Mouse (Mus musculus) adrenal gland, postnatal 36 days (tissue): ENCODE data around the gene Galnt2. TPM values are rescaled to one million over a fixed set of nuclear protein-coding genes. Genes with fewer than 3 reads are reported as not detected.
A peak's percentile ranks its signal among the peaks of the same experiment; 100 is the strongest.

ENCODE experiments used
- DNase-seq, 2 experiments: peaks; one replicate each; pipeline ENCODE4 v3.0.0; 2021; ENCODE audit warnings: mixed read lengths in 1 of 2
- total RNA-seq, 2 experiments: library from RNA; stranded (reverse); gene quantifications; 2 replicates each; pipeline ENCODE4 v1.2.3; 2021

Gene Galnt2
- total RNA-seq, 2 experiments from 2014 or later = 58.1 to 62.7 TPM

- DNase-seq = no peak
Observed at GRCm38 (mm10) chr8:124373753-124374152, 142.6 kb downstream of the Galnt2 start.

- DNase-seq = peak; percentile 39 to 41
Observed at GRCm38 (mm10) chr8:124375168-124375567, 144.0 kb downstream of the Galnt2 start.

- DNase-seq = no peak
Observed at GRCm38 (mm10) chr8:124375727-124376126, 144.5 kb downstream of the Galnt2 start.

DNA sequence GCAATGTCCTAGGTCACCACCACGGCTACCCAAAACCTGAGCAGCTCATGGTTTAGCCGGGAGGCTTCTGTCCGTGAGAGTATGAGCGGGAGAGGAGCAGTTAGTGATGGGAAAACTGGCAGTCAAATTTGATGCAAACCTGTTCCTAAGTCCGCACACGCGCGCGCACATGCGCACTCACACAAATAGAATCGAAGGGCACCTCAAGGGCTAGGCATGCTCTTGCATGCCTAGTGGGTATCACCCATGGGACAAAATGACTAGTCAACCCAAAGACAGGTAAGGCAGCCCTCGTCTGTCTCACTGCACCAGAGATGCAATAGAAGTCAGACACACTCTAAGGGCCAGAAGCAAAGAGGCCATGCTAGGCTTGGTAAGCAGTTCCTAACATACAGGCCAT lies 145.2 kb downstream of the Galnt2 start:
- no peak for DNase-seq

- DNase-seq = peak in 1 of 2 experiments; percentile 45
Observed at GRCm38 (mm10) chr8:124379289-124379688, 148.1 kb downstream of the Galnt2 start.

GRCm38 (mm10) chr8:124382235-124382634 lies 151.0 kb downstream of the Galnt2 start:
- no peak for DNase-seq

- no peak for DNase-seq
Observed at GRCm38 (mm10) chr8:124384336-124384735, 153.1 kb downstream of the Galnt2 start.

- peak; percentile 67 for DNase-seq
Observed at GRCm38 (mm10) chr8:124386225-124386899, 155.2 kb downstream of the Galnt2 start.

- no peak for DNase-seq
Observed at GRCm38 (mm10) chr8:124389495-124389894, 158.3 kb downstream of the Galnt2 start.

DNA sequence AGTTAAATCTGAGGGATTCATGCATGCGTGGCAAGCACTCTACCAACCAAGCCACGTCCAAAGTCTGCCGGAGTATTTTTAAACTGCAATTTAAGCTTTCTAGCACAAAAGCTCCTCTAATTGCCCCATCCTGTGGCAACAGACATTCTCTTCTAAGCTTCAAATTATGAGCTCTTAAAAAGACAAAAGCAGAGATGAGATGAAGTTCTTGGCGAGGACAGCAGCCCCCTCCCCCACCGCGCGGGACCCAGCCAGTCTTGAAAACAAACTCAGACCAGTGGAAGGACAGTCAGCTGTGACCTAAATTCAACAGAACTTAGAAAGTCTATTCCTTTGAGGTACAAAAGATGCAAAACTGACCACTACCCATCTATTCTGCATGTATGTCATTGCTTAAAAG lies 160.0 kb downstream of the Galnt2 start:
- no peak for DNase-seq

- DNase-seq = no peak
Observed at GRCm38 (mm10) chr8:124392271-124393012, 161.3 kb downstream of the Galnt2 start.

DNA sequence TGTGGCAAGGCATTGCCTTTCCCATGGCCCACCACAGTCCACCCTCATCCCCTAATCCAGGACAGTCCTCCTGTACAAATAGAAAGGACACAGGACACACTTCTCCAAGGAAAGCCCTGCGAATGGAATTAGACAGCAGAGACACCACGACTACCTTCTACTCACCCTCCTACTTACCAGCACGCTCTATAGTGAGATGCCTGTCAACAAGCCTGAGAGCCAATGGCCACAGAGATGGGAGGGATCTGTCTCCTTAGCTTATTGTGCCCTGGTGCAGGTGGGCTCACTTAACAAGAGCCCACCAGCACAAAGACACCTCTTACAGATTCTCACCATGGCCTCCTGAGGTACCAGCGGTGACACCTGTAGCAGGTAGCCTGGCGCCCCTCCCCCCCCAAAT lies 161.8 kb downstream of the Galnt2 start:
- no peak for DNase-seq

DNA sequence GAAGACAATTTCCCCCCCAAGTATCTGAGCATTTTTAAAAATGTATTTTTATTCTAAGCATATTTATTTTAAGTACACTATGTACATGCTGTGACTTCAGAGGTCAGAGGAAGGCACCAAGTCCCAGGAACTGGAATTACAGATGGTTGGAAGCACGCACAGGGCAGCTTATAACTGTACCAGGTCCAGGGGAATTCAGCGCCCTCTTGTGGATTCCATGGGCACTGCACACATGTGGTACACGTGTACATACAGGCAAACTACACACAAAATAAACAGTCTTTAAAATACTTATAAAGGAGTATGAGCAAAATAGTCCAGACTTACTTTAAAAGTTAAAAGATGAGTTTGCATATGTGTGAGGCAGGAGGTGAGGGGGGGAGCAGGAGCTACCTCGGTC lies 162.7 kb downstream of the Galnt2 start:
- no peak for DNase-seq

DNA sequence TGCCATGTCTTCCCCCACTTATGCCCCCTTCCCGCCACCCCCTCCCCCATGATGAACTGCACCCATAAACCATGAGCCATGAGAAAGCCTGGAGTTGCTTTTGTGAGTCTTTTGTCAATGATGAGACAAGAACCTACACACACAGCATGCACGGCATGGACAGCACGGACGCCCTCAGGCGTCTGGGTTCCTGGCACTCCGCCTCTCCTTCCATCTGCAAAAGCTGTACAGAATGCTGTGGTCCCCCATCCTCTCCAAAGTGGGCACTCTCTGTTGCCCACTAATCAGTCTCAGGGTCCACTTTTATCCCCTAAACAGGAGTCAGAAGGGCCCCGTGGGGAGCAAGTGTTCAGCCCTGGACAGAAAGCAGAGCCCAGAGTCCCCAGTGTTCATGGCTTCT lies 163.8 kb downstream of the Galnt2 start:
- DNase-seq = no peak

Other genes with a start within 250 kb of the Galnt2 start
- 10 to 100 TPM; 12.8 to 13.5 TPM for gene Abcb10, start 248.3 kb upstream of the Galnt2 start, total RNA-seq
- gene Taf5l, start 210.0 kb upstream of the Galnt2 start, total RNA-seq = 10 to 100 TPM; 21.3 to 26.5 TPM
- gene Urb2, start 209.9 kb upstream of the Galnt2 start, total RNA-seq = 10 to 100 TPM; 12.7 to 16.0 TPM
- 1 to 10 TPM; 3.5 to 4.5 TPM for gene Pgbd5, start 208.3 kb downstream of the Galnt2 start, total RNA-seq